ENCODE assay signal across 13 mouse cellular contexts in genomic region chr15:75111861-75112630, GRCm38 (mm10). TPM values are rescaled to one million over a fixed set of nuclear protein-coding genes. Genes with fewer than 3 reads are reported as not detected.
DNase-seq lines count a peak whose midpoint lies in the region; ATAC-seq and TF ChIP-seq lines count a peak whose summit lies in the region.
"Not testable (repeated sequence)": the region's sequence is repeated elsewhere in the genome, so short reads cannot be mapped to it uniquely, and the experiment has no call there.
"Had no signal": no experiment of that assay in that cellular context is flagged by ENCODE, and none has a peak within 500 bp of the region (broad histone marks: within the 10 kb centered on the region; RNA-seq: fewer than 3 reads in every experiment).

Ly6c2 (minus strand) TSS chr15:75111970.

- H3K36me3 ChIP-seq in CH12.LX (replicated peaks in 1 of 2; ENCODE audit: control insufficient read depth in 1 of 2, insufficient read depth in 1 of 2, low read length in 1 of 2); liver, embryonic 15.5 days (replicated peaks); myocyte (ENCODE audit: control insufficient read depth, insufficient read depth); thymus, adult 2 months (ENCODE audit: control insufficient read depth, insufficient read depth, low read length): not testable (repeated sequence)

- H3K4me1 ChIP-seq in CH12.LX (ENCODE audit: control insufficient read depth in 1 of 2, insufficient read depth in 2 of 2): peaks cover 0 to 13% of the 10 kb centered on the region in 2 experiments; a peak in 2 of 4 replicates
- not testable (repeated sequence) for H3K4me1 ChIP-seq in liver, embryonic 15.5 days (replicated peaks)
- H3K4me1 ChIP-seq in thymus, adult 2 months (replicated peaks; ENCODE audit: control insufficient read depth, insufficient read depth, low read length): peaks cover 26% of the 10 kb centered on the region

- not testable (repeated sequence) for H3K9ac ChIP-seq in CH12.LX (ENCODE audit: insufficient read depth, low read depth); liver, embryonic 15.5 days

- not testable (repeated sequence) for H3K4me2 ChIP-seq in CH12.LX (ENCODE audit: insufficient read depth, low read depth, poor library complexity, severe bottlenecking); liver, embryonic 15.5 days
- peak within 1 kb of the TSS; percentile 18 for H3K4me2 ChIP-seq in myocyte (ENCODE audit: low read depth)

- not testable (repeated sequence) for H3K27ac ChIP-seq in CH12.LX (ENCODE audit: insufficient read depth, low read depth); liver, embryonic 15.5 days (replicated peaks); thymus, adult 2 months (ENCODE audit: control insufficient read depth, insufficient read depth, low read length)

- not testable (repeated sequence) for ATAC-seq in erythroid progenitor cell, adult 5-6 weeks (replicated peaks; ENCODE audit: low FRiP score, poor library complexity, severe bottlenecking); inflammation-experienced regulatory T-cells, adult 6 months; liver, embryonic 15.5 days (ENCODE audit: insufficient read depth)

- not testable (repeated sequence) for H3K4me3 ChIP-seq in CH12.LX (replicated peaks in 1 of 3; ENCODE audit: low read depth in 2 of 3, low read length in 2 of 3, poor library complexity in 1 of 3); myocyte; thymus, adult 2 months (ENCODE audit: control insufficient read depth, insufficient read depth, low read length)
- H3K4me3 ChIP-seq in liver, embryonic 15.5 days (replicated peaks): peak within 1 kb of the TSS; percentile 14; the same call in 1 of the 2 replicates

- TF ChIP-seq RAD21 in CH12.LX (IDR thresholded peaks at IDR 0.05; ENCODE audit: low read depth, low read length): not testable (repeated sequence)

- H3K79me2 ChIP-seq in CH12.LX (replicated peaks; ENCODE audit: control insufficient read depth, extremely low read depth, insufficient read depth, poor library complexity, severe bottlenecking); myocyte (ENCODE audit: control insufficient read depth, insufficient read depth): not testable (repeated sequence)

- H3ac ChIP-seq in myocyte (ENCODE audit: control insufficient read depth, insufficient read length): not testable (repeated sequence)

- TF ChIP-seq POLR2A in CH12.LX (IDR thresholded peaks at IDR 0.05; ENCODE audit: low read depth, low read length); myocyte (IDR thresholded peaks at IDR 0.05; ENCODE audit: insufficient read length, low read depth); thymus, adult 2 months (IDR thresholded peaks at IDR 0.05; ENCODE audit: control insufficient read depth, extremely low read depth, insufficient read depth, low read length, poor library complexity): not testable (repeated sequence)

- in situ Hi-C loops in CH12.LX (cut with MboI; ENCODE audit: low pct_ligation_motif_present, low pct_unique_long_range_greater_than_20kb, low sequenced_read_pairs): not testable (repeated sequence)

- not testable (repeated sequence) for H3K9me3 ChIP-seq in CH12.LX (replicated peaks; ENCODE audit: low read length); liver, embryonic 15.5 days (replicated peaks)

- dilution Hi-C loops in CH12.LX (cut with MboI; ENCODE audit: extremely low pct_ligation_motif_present, extremely low pct_unique_long_range_greater_than_20kb, low sequenced_read_pairs): not testable (repeated sequence)

- not testable (repeated sequence) for TF ChIP-seq CTCF in CH12.LX (conservative IDR thresholded peaks at IDR 0.05 in 1 of 2, IDR thresholded peaks at IDR 0.05 in 1 of 2; ENCODE audit: low read depth in 2 of 2, low read length in 2 of 2); thymus, adult 2 months (IDR thresholded peaks at IDR 0.05; ENCODE audit: borderline replicate concordance, control insufficient read depth, extremely low read depth, insufficient read depth, low read length, poor library complexity)

- H3K27me3 ChIP-seq in CH12.LX (replicated peaks); liver, embryonic 15.5 days; myocyte (ENCODE audit: control insufficient read depth, insufficient read depth, insufficient read length); thymus, adult 2 months (ENCODE audit: control insufficient read depth, insufficient read depth, low read length): not testable (repeated sequence)

- DNase-seq in CH12.LX (ENCODE audit: extremely low read depth): peak; percentile 6
- DNase-seq in lung, postnatal 36 days: peak; percentile 24
- not testable (repeated sequence) for DNase-seq in thymus, adult 2 months

- not testable (repeated sequence) for TF ChIP-seq EP300 in CH12.LX (IDR thresholded peaks at IDR 0.05; ENCODE audit: low read length)

- whole genome bisulfite sequencing in liver, embryonic 15.5 days (ENCODE audit: insufficient replicate concordance): 33% methylated on average over 1 of the region's 1 CpGs
- WGBS in thymus, adult 2 months: 83% methylated on average over 1 of the region's 1 CpGs

RNA-seq across cellular contexts. Expression of gene Ly6c2, which starts in this region (rescaled TPM):
- total RNA-seq in CH12.LX (2012; rRNA removed) (0.42 and 0.67 TPM in 2 replicates), CH12.LX (2014; rRNA removed) (0.72 and 1.0 TPM in 2 replicates)
- polyA plus RNA-seq in CH12.LX (2012; ENCODE audit: insufficient read length, low read depth) (0.87 and 1.2 TPM in 2 replicates), myocyte (2012; fragmentation: generic; extraction: Trizol) (32.8 TPM)
- total RNA-seq in erythroid progenitor cell, adult 5-6 weeks (2015; ENCODE audit: low replicate concordance): 894 and 949 TPM in 2 replicates
- total RNA-seq in erythroid progenitor cell, adult 5-6 weeks (2017; ENCODE audit: low replicate concordance): 73.5 and 201 TPM in 2 replicates
- polyA plus RNA-seq in inflammation-experienced regulatory T-cells, adult 6 months (2017; shearing (Covaris generic)): 10 to 100 TPM in 2 of 3 experiments, 1 to 10 TPM in 1; 9.1 to 23.1 (median 10.3) TPM
- polyA plus RNA-seq in liver, embryonic 15.5 days (2015; fragmentation: Nextera tagmentation; extraction: Ambion mirVana): 54.7 and 60.2 TPM in 2 replicates
- polyA plus RNA-seq in thymus, adult 2 months (2012; rRNA removed): 99.7 and 179 TPM in 2 replicates
- total RNA-seq: forebrain, postnatal 0 days; MEL had no signal
- polyA plus RNA-seq: forebrain, embryonic 12.5 days; hindbrain, embryonic 11.5 days; limb, embryonic 10.5 days; midbrain, embryonic 13.5 days had no signal

Comparison
In these comparisons a context has a peak if more than half of its experiments do, and no peak if none do; other contexts are left out.
1. RNA of gene Ly6c2 (total RNA-seq): 73.5 to 949 TPM in erythroid progenitor cell, adult 5-6 weeks; 0.42 to 1.0 TPM in CH12.LX; every median in the first group is over 10 times any median in the second.